In the genomic region with DNA sequence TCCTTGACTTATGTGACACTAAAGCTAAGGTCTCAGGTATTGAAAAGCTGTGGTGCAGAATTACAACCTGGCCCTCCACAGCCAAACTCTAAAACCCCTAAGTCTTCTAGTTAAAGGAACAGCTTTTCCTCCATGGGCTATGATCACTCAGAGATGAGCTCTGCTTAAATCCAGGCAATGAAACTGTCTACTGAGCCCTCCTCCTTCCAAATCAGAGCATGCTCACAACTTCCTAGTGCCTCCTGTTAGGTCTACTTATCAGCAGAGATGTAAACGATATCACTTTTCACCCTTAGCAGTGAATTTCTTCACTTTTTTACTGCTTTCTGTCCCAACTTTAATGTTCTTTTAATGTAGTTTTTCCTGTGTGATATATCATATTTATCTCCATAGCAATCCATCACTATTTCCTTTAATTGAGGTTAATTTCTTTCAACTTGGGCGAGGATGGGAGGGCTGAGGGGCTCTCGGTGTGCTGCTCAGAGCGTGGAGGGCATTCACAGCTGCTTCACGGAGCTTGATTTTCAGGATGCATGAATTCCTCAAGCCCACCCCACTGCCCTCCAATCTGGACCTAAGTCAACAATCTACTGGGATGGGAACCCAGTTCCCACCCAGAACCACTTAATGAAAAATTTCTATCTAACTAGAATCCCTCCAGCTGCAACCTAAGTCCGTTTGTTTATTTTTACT, we compare ENCODE assay signal across 27 mouse cellular contexts.
A peak's percentile ranks its signal among the peaks of the same experiment; 100 is the strongest.
DNase-seq lines count a peak whose midpoint lies in the region; ATAC-seq lines count a peak whose summit lies in the region.
"Had no signal": no experiment of that assay in that cellular context is flagged by ENCODE, and none has a peak within 500 bp of the region (broad histone marks: within the 10 kb centered on the region; RNA-seq: fewer than 3 reads in every experiment).

No protein-coding gene starts in this region.

- H3K9me3 ChIP-seq in kidney, embryonic 15.5 days (replicated peaks) = no peaks in the 10 kb centered on the region
- no peaks in the 10 kb centered on the region for H3K9me3 ChIP-seq in embryonic facial prominence, embryonic 10.5 days
- H3K9me3 ChIP-seq in embryonic facial prominence, embryonic 14.5 days (ENCODE audit: control insufficient read depth, low read length) = no peaks in the 10 kb centered on the region
- H3K9me3 ChIP-seq: embryonic facial prominence, embryonic 12.5 days; forebrain, embryonic 12.5 days; forebrain, embryonic 15.5 days; hindbrain, embryonic 10.5 days; hindbrain, embryonic 13.5 days; intestine, embryonic 15.5 days had no signal

- no peak overlapping the region for H3K4me3 ChIP-seq in kidney, embryonic 15.5 days (replicated peaks)
- no peak overlapping the region for H3K4me3 ChIP-seq in embryonic facial prominence, embryonic 10.5 days
- H3K4me3 ChIP-seq in embryonic facial prominence, embryonic 14.5 days (ENCODE audit: low read depth, low read length) = no peak overlapping the region
- H3K4me3 ChIP-seq: embryonic facial prominence, embryonic 12.5 days; erythroblast, embryonic 14.5 days; forebrain, embryonic 12.5 days; forebrain, embryonic 15.5 days; hindbrain, embryonic 10.5 days; hindbrain, embryonic 13.5 days; intestine, embryonic 15.5 days had no signal

- peaks cover 21% of the 10 kb centered on the region for H3K4me1 ChIP-seq in kidney, embryonic 15.5 days
- peaks cover 50% of the 10 kb centered on the region for H3K4me1 ChIP-seq in embryonic facial prominence, embryonic 10.5 days
- H3K4me1 ChIP-seq in embryonic facial prominence, embryonic 14.5 days (ENCODE audit: control insufficient read depth, insufficient read depth, low read length) = peaks cover 11% of the 10 kb centered on the region
- H3K4me1 ChIP-seq: forebrain, embryonic 12.5 days; forebrain, embryonic 15.5 days; hindbrain, embryonic 13.5 days; intestine, embryonic 15.5 days had no signal

- WGBS in kidney, embryonic 15.5 days = 14% methylated on average over 6 of the region's 6 CpGs
- 41% methylated on average over 6 of the region's 6 CpGs for WGBS in embryonic facial prominence, embryonic 10.5 days
- WGBS in embryonic facial prominence, embryonic 14.5 days = 37% methylated on average over 6 of the region's 6 CpGs

- H3K36me3 ChIP-seq in kidney, embryonic 15.5 days = no peaks in the 10 kb centered on the region
- H3K36me3 ChIP-seq in embryonic facial prominence, embryonic 10.5 days (replicated peaks) = no peaks in the 10 kb centered on the region
- H3K36me3 ChIP-seq in embryonic facial prominence, embryonic 14.5 days (ENCODE audit: control insufficient read depth, insufficient read depth, low read length) = no peaks in the 10 kb centered on the region
- H3K36me3 ChIP-seq: embryonic facial prominence, embryonic 12.5 days; forebrain, embryonic 12.5 days; forebrain, embryonic 15.5 days; G1E; hindbrain, embryonic 10.5 days; hindbrain, embryonic 13.5 days; intestine, embryonic 15.5 days had no signal

- no peak overlapping the region for H3K9ac ChIP-seq in kidney, embryonic 15.5 days
- H3K9ac ChIP-seq in embryonic facial prominence, embryonic 14.5 days (ENCODE audit: low read depth, low read length) = no peak overlapping the region
- H3K9ac ChIP-seq: embryonic facial prominence, embryonic 12.5 days; forebrain, embryonic 12.5 days; forebrain, embryonic 15.5 days; hindbrain, embryonic 13.5 days; intestine, embryonic 15.5 days had no signal

- H3K27ac ChIP-seq in kidney, embryonic 15.5 days = no peak overlapping the region
- no peak overlapping the region for H3K27ac ChIP-seq in embryonic facial prominence, embryonic 10.5 days (replicated peaks)
- no peak overlapping the region for H3K27ac ChIP-seq in embryonic facial prominence, embryonic 14.5 days (replicated peaks; ENCODE audit: low read depth, low read length)
- H3K27ac ChIP-seq: embryonic facial prominence, embryonic 12.5 days; forebrain, embryonic 12.5 days; forebrain, embryonic 15.5 days; hindbrain, embryonic 10.5 days; hindbrain, embryonic 13.5 days; intestine, embryonic 15.5 days had no signal

- peak; percentile 26 for DNase-seq in embryo, embryonic 11 days
- DNase-seq in embryo, embryonic 10 days (ENCODE audit: low spot score) = no peak
- DNase-seq in kidney, postnatal 10 days = no peak
- DNase-seq in embryonic facial prominence, embryonic 10.5 days (ENCODE audit: low spot score) = peak; percentile 21
- DNase-seq in embryonic facial prominence, embryonic 14.5 days (ENCODE audit: low spot score) = peak; percentile 35
- no peak for DNase-seq in thymus, postnatal 25 days
- DNase-seq: adrenal gland, postnatal 10 days; adrenal gland, postnatal 36 days; B cell, adult 2 months; cerebellum, adult 18-20 months; cerebellum, adult 9-10 months; cerebellum, postnatal 25 days; gastrocnemius, postnatal 10 days; gastrocnemius, postnatal 36 days had no signal

- H3K27me3 ChIP-seq in kidney, embryonic 15.5 days = no peaks in the 10 kb centered on the region
- no peaks in the 10 kb centered on the region for H3K27me3 ChIP-seq in embryonic facial prominence, embryonic 10.5 days (replicated peaks; ENCODE audit: low read depth, poor library complexity, severe bottlenecking)
- H3K27me3 ChIP-seq in embryonic facial prominence, embryonic 14.5 days (replicated peaks; ENCODE audit: control insufficient read depth, insufficient read depth, low read length) = no peaks in the 10 kb centered on the region
- H3K27me3 ChIP-seq: CH12.LX; embryonic facial prominence, embryonic 12.5 days; forebrain, embryonic 12.5 days; forebrain, embryonic 15.5 days; hindbrain, embryonic 13.5 days; intestine, embryonic 15.5 days; Patski had no signal

- ATAC-seq in kidney, embryonic 15.5 days (replicated peaks; ENCODE audit: low FRiP score) = peak; percentile 74; the same call in 1 of the 2 replicates
- ATAC-seq in embryonic facial prominence, embryonic 14.5 days (ENCODE audit: low read depth) = no peak
- ATAC-seq: forebrain, embryonic 15.5 days; hindbrain, embryonic 16.5 days; intestine, embryonic 15.5 days; Patski had no signal

- H3K4me2 ChIP-seq in kidney, embryonic 15.5 days = no peak overlapping the region
- no peak overlapping the region for H3K4me2 ChIP-seq in embryonic facial prominence, embryonic 14.5 days (ENCODE audit: low read depth, low read length)
- H3K4me2 ChIP-seq: embryonic facial prominence, embryonic 12.5 days; forebrain, embryonic 12.5 days; forebrain, embryonic 15.5 days; heart, embryonic 11.5 days; hindbrain, embryonic 13.5 days; intestine, embryonic 15.5 days had no signal

Comparison
In these comparisons a context has a peak if more than half of its experiments do, and no peak if none do; other contexts are left out.
1. DNase-seq: peak in embryo, embryonic 11 days (single experiment), embryonic facial prominence, embryonic 10.5 days (single experiment) and embryonic facial prominence, embryonic 14.5 days (single experiment); none in embryo, embryonic 10 days (single experiment), kidney, postnatal 10 days (single experiment) and thymus, postnatal 25 days (single experiment).